Mouse (Mus musculus) hindbrain, embryonic 11.5 days (tissue): ENCODE measurements around the gene Dennd2a. TPM values are rescaled to one million over a fixed set of nuclear protein-coding genes. Genes with fewer than 3 reads are reported as not detected.

Experiments used
- ATAC-seq: fragments of 200-750 bp; cut with Nextera tagmentation; 2 replicates; pipeline ENCODE4 v1.8.0; 2017; ENCODE audit warnings: mild to moderate bottlenecking, moderate TSS enrichment, moderate library complexity; ENCODE audit not compliant: low FRiP score
- DNase-seq: peaks from one replicate; pipeline ENCODE4 v3.0.0-alpha.2; 2015; ENCODE audit warnings: low spot score
- H3K27ac ChIP-seq: fragments of 300-500 bp; sonication (generic); 2 replicates; pipeline ENCODE4 v1.5.1; 2014; ENCODE audit warnings: mild to moderate bottlenecking, low read depth, low read length
- H3K27me3 ChIP-seq: fragments of 300-500 bp; sonication (generic); 2 replicates; pipeline ENCODE4 v1.6.1; 2014; ENCODE audit warnings: mild to moderate bottlenecking, low read length, moderate library complexity, mixed read lengths; ENCODE audit not compliant: control insufficient read depth, insufficient read depth
- H3K36me3 ChIP-seq: fragments of 300-500 bp; sonication (generic); 2 replicates; pipeline ENCODE4 v1.6.1; 2014; ENCODE audit warnings: mild to moderate bottlenecking, low read length, moderate library complexity, mixed read lengths; ENCODE audit not compliant: control insufficient read depth, insufficient read depth
- H3K4me1 ChIP-seq: fragments of 300-500 bp; sonication (generic); replicated peaks from 2 replicates; pipeline ENCODE4 v1.6.1; 2014; ENCODE audit warnings: low read length, mixed read lengths; ENCODE audit not compliant: control insufficient read depth, insufficient read depth
- H3K4me2 ChIP-seq: fragments of 300-500 bp; sonication (generic); replicated peaks from 2 replicates; pipeline ENCODE4 v1.6.1; 2014; ENCODE audit warnings: mild to moderate bottlenecking, low read depth, low read length
- H3K4me3 ChIP-seq: fragments of 300-500 bp; sonication (generic); 2 replicates; pipeline ENCODE4 v1.5.1; 2014; ENCODE audit warnings: low read depth, low read length
- H3K9ac ChIP-seq: fragments of 300-500 bp; sonication (generic); 2 replicates; pipeline ENCODE4 v1.6.1; 2014; ENCODE audit warnings: low read depth, low read length
- H3K9me3 ChIP-seq: fragments of 300-500 bp; sonication (generic); 2 replicates; pipeline ENCODE4 v1.6.1; 2016; ENCODE audit warnings: low read length; ENCODE audit not compliant: control insufficient read depth
- WGBS: fragments of 180-500 bp; shearing (Covaris S2); extraction: QIAGEN DNeasy Blood & Tissue Kit; methylation state at CpG from one replicate; pipeline ENCODE4 v1.1.7; 2014; 5-methylcytosine and 5-hydroxymethylcytosine counted together
- polyA plus RNA-seq: library from polyadenylated mRNA; unstranded; fragments of >200 nt; fragmentation: Nextera tagmentation; extraction: Ambion mirVana; gene quantifications from 2 replicates; pipeline ENCODE4 v1.2.1, GENCODE M21; 2014

Gene Dennd2a
- polyA plus RNA-seq, 1 experiment from 2014 or later = 38.8 TPM

DNA sequence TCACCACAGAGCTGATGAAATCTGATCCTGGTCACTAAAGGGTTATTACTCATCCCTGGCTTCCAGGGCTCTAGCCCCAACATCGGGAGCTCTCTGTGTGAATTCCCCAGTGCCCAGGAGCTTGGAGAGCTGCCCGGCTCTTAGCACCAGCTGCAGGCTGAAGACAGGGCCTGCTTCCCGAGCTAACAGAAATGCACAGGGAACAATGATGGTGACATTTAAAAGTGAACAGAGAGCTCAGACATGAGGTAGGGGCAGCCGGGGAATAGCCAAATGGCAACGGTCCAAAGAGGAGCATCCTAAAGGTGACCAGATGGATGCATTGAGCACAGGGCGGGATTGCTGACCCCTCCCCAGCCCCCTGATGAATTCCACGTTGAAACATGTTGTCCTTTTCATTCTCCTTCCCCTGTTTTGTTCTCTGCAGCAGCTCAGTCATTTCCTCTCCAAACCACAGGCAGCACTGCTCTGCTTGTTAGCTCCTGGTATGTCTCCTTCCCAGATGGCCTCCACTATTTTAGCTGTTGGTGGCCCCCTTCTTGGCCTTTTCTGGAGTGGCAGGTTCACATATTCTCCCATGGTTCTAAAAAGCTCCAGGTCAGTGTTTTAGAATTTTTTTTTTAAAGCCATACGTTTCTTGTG is 79.0 kb downstream of the Dennd2a start:
- H3K27me3 ChIP-seq = no peaks in the 10 kb centered on the region
- H3K4me3 ChIP-seq = no peak overlapping the region
- no peaks in the 10 kb centered on the region for H3K9me3 ChIP-seq
- 63% methylated on average over 8 of the region's 8 CpGs for WGBS
- H3K4me1 ChIP-seq = no peaks in the 10 kb centered on the region
- DNase-seq (no peak), ATAC-seq (peak; percentile 56)
- no peak overlapping the region for H3K27ac ChIP-seq
- H3K36me3 ChIP-seq = peaks cover 7% of the 10 kb centered on the region
- no peak overlapping the region for H3K9ac ChIP-seq
- H3K4me2 ChIP-seq = no peak overlapping the region

DNA sequence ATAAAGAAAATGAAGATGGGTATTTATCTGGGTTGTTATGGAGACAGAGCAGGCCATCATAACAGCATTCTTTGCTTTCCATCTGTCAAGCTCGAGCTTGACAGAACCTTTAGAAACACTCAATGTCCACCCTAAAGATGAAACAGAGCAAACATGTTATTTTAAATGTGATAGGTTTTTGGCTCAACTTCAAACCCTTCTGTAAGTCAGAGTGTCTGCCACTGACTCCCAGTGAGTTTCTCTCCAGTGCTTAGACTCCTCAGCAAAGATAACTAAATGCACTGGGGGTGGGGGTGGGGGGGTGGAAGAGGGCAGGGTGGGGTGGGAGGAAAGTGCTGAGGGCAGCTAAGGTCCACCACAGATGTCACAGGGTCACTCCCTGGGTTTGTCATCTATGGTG is 81.0 kb downstream of the Dennd2a start:
- no peaks in the 10 kb centered on the region for H3K27me3 ChIP-seq
- H3K4me3 ChIP-seq = no peak overlapping the region
- H3K4me2 ChIP-seq = no peak overlapping the region
- H3K9ac ChIP-seq = no peak overlapping the region
- H3K27ac ChIP-seq = no peak overlapping the region
- no peak for DNase-seq
- no peaks in the 10 kb centered on the region for H3K4me1 ChIP-seq
- peaks cover 4% of the 10 kb centered on the region for H3K36me3 ChIP-seq
- H3K9me3 ChIP-seq = no peaks in the 10 kb centered on the region
- 91% methylated on average over 1 of the region's 1 CpGs for WGBS
- ATAC-seq = no peak

DNA sequence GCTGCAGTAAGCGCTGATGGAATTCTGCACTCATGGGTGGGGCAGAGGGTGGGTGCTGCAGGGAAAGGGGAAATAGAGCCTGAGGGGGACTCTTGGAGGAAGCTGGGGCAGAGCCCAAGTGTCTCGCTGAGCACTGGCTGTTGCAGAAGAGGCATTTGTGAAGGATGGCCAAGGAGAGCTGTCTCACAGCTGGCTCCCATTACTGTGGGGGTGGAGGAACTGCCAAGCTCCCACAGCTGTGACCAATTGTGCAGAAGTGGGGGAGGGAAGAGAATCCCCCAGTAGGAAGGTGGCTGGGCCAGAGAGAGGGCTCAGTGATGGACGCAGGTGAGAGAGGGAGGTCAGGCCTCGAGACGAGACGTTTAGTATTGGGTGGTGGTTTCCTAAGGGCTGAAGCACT is 83.2 kb downstream of the Dennd2a start:
- Histone ChIP-seq H3K9me3 (no peaks in the 10 kb centered on the region), H3K4me3 (no peak overlapping the region), H3K27ac (no peak overlapping the region), H3K9ac (no peak overlapping the region), H3K4me2 (no peak overlapping the region), H3K27me3 (no peaks in the 10 kb centered on the region), H3K4me1 (no peaks in the 10 kb centered on the region), H3K36me3 (no peaks in the 10 kb centered on the region)
- DNase-seq (peak; percentile 35), ATAC-seq (no peak)
- WGBS = 55% methylated on average over 6 of the region's 6 CpGs

DNA sequence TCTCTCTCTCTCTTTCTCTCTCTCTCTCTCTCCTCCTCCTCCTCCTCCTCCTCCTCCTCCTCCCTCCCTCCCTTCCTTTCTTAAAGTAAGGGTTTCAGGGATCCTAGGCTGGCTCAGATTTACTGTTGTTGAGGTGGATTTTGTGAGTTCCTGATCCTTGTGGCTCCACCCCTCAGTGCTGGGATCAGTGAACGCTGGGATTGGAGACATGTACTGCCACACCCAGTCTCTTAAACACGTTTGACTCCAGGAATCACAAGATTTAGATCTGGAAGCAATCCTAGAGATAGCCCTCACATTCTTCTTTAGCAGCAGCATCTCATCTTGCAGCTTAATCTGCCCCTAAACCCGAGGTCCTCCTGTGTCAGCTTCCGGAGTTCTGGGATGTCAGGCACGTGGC is 84.8 kb downstream of the Dennd2a start:
- ATAC-seq (no peak), DNase-seq (no peak)
- H3K36me3 ChIP-seq = 0 out of 2 replicates have a peak, but pooled peaks cover 3% of the 10 kb centered on the region
- H3K27me3 ChIP-seq = no peaks in the 10 kb centered on the region
- WGBS = 71% methylated on average over 5 of the region's 5 CpGs
- H3K4me1 ChIP-seq = no peaks in the 10 kb centered on the region
- no peak overlapping the region for H3K4me2 ChIP-seq
- no peak overlapping the region for H3K27ac ChIP-seq
- H3K9me3 ChIP-seq = no peaks in the 10 kb centered on the region
- H3K4me3 ChIP-seq = no peak overlapping the region
- no peak overlapping the region for H3K9ac ChIP-seq

DNA sequence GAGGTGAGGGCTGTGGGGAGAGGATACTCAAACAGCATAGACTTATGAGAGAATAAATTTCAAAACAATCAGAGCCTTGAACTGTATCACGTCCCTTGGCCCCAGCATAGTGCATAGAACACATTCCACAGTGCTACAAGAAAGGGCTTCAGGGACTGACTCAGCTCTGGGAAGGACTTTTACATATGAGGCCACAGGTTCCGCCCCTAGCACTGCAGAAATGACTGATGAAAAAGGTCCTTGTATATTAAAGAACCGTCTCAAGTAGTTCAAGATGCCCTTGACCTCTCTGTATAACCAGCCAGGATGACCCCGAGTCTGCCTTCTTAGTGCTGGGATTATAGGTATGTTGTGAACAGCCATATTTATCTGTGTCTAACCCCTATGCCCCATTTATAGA is 85.4 kb downstream of the Dennd2a start:
- Histone ChIP-seq H3K36me3 (0 out of 2 replicates have a peak, but pooled peaks cover 3% of the 10 kb centered on the region), H3K9ac (no peak overlapping the region), H3K4me2 (no peak overlapping the region), H3K4me1 (no peaks in the 10 kb centered on the region), H3K9me3 (no peaks in the 10 kb centered on the region), H3K27ac (no peak overlapping the region), H3K4me3 (no peak overlapping the region), H3K27me3 (no peaks in the 10 kb centered on the region)
- DNase-seq = no peak
- ATAC-seq = no peak
- WGBS = 88% methylated on average over 4 of the region's 4 CpGs

DNA sequence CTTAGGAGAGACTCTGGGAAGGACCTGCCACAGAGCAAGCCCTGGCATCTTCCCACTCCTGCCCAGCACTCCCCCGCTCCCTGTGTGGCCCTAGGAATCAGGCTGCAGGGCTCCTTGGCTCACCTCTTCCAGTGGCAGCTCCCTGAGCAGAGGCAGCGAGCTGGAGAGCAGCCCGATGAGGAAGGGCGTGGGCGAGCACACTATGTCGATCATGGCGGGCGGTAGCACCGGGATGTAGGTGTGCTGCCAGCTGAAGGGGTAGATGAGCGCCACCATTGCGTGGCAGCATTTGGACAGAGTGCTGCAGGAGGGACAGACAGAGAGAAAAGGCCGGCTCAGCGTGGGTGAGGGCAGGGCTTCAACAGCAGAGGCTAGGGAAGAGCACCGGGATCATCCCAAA is 87.6 kb downstream of the Dennd2a start:
- H3K36me3 ChIP-seq = 0 out of 2 replicates have a peak, but pooled peaks cover 3% of the 10 kb centered on the region
- H3K27me3 ChIP-seq = no peaks in the 10 kb centered on the region
- no peak overlapping the region for H3K4me3 ChIP-seq
- 94% methylated on average over 14 of the region's 14 CpGs for WGBS
- H3K9ac ChIP-seq = no peak overlapping the region
- no peak for ATAC-seq
- H3K9me3 ChIP-seq = no peaks in the 10 kb centered on the region
- no peak for DNase-seq
- no peak overlapping the region for H3K4me2 ChIP-seq
- no peak overlapping the region for H3K27ac ChIP-seq
- no peaks in the 10 kb centered on the region for H3K4me1 ChIP-seq

DNA sequence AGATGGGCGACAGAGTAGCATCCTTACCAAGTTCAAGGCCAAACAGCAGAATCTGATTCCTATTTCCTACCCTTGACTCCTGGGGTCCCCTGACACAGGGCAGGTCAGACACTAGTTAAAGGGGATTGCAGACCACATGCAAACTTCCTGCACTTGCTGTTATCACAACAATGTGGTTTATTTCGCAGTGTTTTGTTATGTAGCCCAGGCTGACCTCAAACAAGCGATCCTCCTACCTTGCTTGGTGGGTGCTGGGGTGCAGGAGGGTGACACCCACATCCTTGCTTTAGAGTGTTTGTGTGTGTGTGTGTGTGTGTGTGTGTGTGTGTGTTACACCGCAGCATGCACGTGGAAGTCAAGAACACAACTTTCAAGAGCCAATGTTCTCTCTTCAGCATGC is 88.2 kb downstream of the Dennd2a start:
- H3K9ac ChIP-seq = no peak overlapping the region
- H3K27ac ChIP-seq = no peak overlapping the region
- H3K4me3 ChIP-seq = no peak overlapping the region
- H3K4me2 ChIP-seq = no peak overlapping the region
- no peaks in the 10 kb centered on the region for H3K9me3 ChIP-seq
- H3K27me3 ChIP-seq = no peaks in the 10 kb centered on the region
- WGBS = 91% methylated on average over 5 of the region's 5 CpGs
- no peak for ATAC-seq
- H3K4me1 ChIP-seq = no peaks in the 10 kb centered on the region
- 0 out of 2 replicates have a peak, but pooled peaks cover 3% of the 10 kb centered on the region for H3K36me3 ChIP-seq
- no peak for DNase-seq

DNA sequence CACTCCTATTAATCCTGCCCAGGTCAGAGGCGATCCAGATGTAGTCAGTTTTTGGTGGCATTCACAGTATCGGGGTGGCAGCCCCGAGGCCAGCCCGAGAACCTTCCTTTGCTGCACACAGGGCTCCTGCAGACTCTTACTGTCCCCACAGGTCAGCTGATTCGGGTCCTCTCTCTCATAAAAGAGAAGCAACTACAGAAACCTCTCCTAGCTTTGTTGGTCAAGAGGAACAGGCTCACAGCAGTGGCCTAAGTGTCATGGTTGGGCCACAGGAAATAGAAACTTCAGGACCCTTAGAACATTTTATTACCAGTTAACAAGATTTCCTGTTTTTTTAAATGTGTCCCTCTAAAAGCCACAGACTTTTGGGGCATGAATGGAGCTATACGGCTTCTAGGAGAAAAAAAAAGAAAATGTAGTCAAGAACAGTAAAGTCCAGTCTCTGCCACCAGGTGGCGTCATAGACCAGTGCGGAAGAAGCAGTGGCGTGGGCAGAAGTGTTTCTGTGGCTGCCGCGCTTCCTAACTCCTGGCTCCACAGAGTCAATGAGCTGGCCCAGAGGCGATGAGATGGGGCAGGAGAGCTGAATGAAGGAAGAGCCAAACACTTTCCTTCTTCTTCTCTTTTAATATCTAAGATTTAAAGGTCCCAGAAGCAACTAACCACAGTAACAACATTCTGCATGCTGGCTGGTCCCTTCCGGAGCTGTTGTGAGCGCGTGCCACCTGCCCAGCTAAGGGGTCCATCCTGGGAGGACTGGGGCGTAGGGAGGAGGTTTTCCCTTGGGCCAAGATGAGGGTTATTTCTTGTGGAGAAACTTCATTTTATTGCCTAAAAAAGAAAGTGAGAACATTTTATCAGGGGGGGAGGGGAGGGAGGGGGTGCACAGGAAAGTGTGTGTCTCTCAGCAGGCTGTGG is 94.8 kb downstream of the Dennd2a start:
- Histone ChIP-seq H3K4me2 (no peak overlapping the region), H3K4me3 (no peak overlapping the region), H3K9ac (no peak overlapping the region), H3K27ac (no peak overlapping the region), H3K36me3 (peaks cover 3% of the 10 kb centered on the region; the same call in 1 of the 2 replicates), H3K9me3 (no peaks in the 10 kb centered on the region), H3K4me1 (no peaks in the 10 kb centered on the region), H3K27me3 (no peaks in the 10 kb centered on the region)
- peak; percentile 61 for ATAC-seq
- DNase-seq = peak; percentile 89
- 52% methylated on average over 16 of the region's 16 CpGs for WGBS
